Mouse (Mus musculus) CH12.LX (cell line): ENCODE data around the gene Vps9d1.

Source experiments
- BHLHE40 ChIP-seq: IDR thresholded peaks from 2 replicates; pipeline ENCODE4 v1.6.1; 2011; ENCODE audit warnings: mild to moderate bottlenecking, low read depth, low read length, improper control_type of control experiment
- CTCF ChIP-seq, 2 experiments: IDR thresholded peaks in 1 of 2; conservative IDR thresholded peaks in 1 of 2; 2 replicates each; pipeline ENCODE4 v1.5.1; 2011 to 2012; ENCODE audit warnings: low read depth in 2 of 2, low read length in 2 of 2, improper control_type of control experiment in 1 of 2, inconsistent platforms in 1 of 2, mild to moderate bottlenecking in 1 of 2, moderate library complexity in 1 of 2
- E2F4 ChIP-seq: IDR thresholded peaks from 2 replicates; pipeline ENCODE4 v1.6.1; 2011; ENCODE audit warnings: low read depth, low read length, improper control_type of control experiment; ENCODE audit not compliant: insufficient replicate concordance
- EP300 ChIP-seq: IDR thresholded peaks from 2 replicates; pipeline ENCODE4 v1.6.1; 2011; ENCODE audit warnings: low read length, improper control_type of control experiment
- IRF4 ChIP-seq: IDR thresholded peaks from 2 replicates; pipeline ENCODE4 v1.6.1; 2014; ENCODE audit warnings: low read depth, mild to moderate bottlenecking, inconsistent platforms, low read length, improper control_type of control experiment
- KAT2A ChIP-seq: IDR thresholded peaks from 2 replicates; pipeline ENCODE4 v1.6.1; 2012; ENCODE audit warnings: low read length, improper control_type of control experiment, inconsistent platforms; ENCODE audit not compliant: insufficient replicate concordance
- MAX ChIP-seq: IDR thresholded peaks from 2 replicates; pipeline ENCODE4 v1.6.1; 2011; ENCODE audit warnings: low read length, improper control_type of control experiment
- MEF2A ChIP-seq: IDR thresholded peaks from 2 replicates; pipeline ENCODE4 v1.6.1; 2014; ENCODE audit warnings: low read depth, mild to moderate bottlenecking, inconsistent platforms, low read length, improper control_type of control experiment, borderline replicate concordance
- NELFE ChIP-seq: IDR thresholded peaks from 2 replicates; pipeline ENCODE4 v1.6.1; 2011; ENCODE audit warnings: low read depth, low read length, improper control_type of control experiment
- NRF1 ChIP-seq: IDR thresholded peaks from 2 replicates; pipeline ENCODE4 v1.6.1; 2014; ENCODE audit warnings: low read depth, mild to moderate bottlenecking, inconsistent platforms, low read length, improper control_type of control experiment, moderate library complexity
- POLR2A ChIP-seq: IDR thresholded peaks from 2 replicates; pipeline ENCODE4 v1.6.1; 2011; ENCODE audit warnings: low read depth, mild to moderate bottlenecking, improper control_type of control experiment, low read length
- POLR2AphosphoS2 ChIP-seq: IDR thresholded peaks from 2 replicates; pipeline ENCODE4 v1.6.1; 2011; ENCODE audit warnings: low read depth, low read length, improper control_type of control experiment
- RAD21 ChIP-seq: IDR thresholded peaks from 2 replicates; pipeline ENCODE4 v1.6.1; 2011; ENCODE audit warnings: low read depth, mild to moderate bottlenecking, low read length, improper control_type of control experiment, moderate library complexity
- ZNF384 ChIP-seq: IDR thresholded peaks from 2 replicates; pipeline ENCODE4 v1.6.1; 2012; ENCODE audit warnings: low read depth, low read length, improper control_type of control experiment, inconsistent platforms

DNA sequence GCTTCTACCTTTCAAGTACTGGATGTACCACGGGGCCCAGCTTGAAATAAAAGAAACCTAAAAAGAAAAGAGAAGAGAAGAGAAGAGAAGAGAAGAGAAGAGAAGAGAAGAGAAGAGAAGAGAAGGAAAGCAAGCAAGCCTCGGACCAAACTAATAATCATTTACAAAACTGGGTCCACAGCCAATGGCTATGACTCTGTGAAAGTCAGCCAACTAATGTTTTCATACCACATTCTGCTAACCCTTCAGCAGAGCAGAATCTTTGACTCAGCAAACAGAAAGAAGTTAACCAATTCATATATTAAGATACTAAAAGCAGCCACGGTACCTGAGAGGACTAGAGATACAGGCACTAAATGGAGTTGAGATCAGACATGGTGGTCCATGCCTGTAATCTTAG is 38.1 kb upstream of the Vps9d1 start:
- TF ChIP-seq POLR2A (no peak), NELFE (no peak), ZNF384 (no peak), POLR2AphosphoS2 (no peak), IRF4 (no peak), RAD21 (no peak), MAX (no peak), CTCF (conservative IDR thresholded peaks at IDR 0.05 in 1 of 2, IDR thresholded peaks at IDR 0.05 in 1 of 2; ENCODE audit: low read depth in 2 of 2, low read length in 2 of 2) (no peak), BHLHE40 (no peak), MEF2A (no peak), KAT2A (no peak), EP300 (no peak), E2F4 (no peak), NRF1 (no peak)
